Mouse (Mus musculus) intestine, postnatal 0 days (tissue): Measurements from ENCODE around the gene Vps72. TPM values are rescaled to one million over a fixed set of nuclear protein-coding genes. Genes with fewer than 3 reads are reported as not detected.

Experiments used
- ATAC-seq: fragments of 200-750 bp; cut with Nextera tagmentation; 2 replicates; pipeline ENCODE4 v1.8.0; 2017; ENCODE audit warnings: mild to moderate bottlenecking, moderate TSS enrichment, moderate library complexity
- H3K27ac ChIP-seq: fragments of 300-500 bp; sonication (generic); 2 replicates; pipeline ENCODE4 v1.5.1; 2014; ENCODE audit warnings: mild to moderate bottlenecking, low read depth, low read length, moderate library complexity
- H3K27me3 ChIP-seq: fragments of 300-500 bp; sonication (generic); replicated peaks from 2 replicates; pipeline ENCODE4 v1.6.1; 2014; ENCODE audit warnings: low read length, mixed read lengths; ENCODE audit not compliant: control insufficient read depth, insufficient read depth
- H3K36me3 ChIP-seq: fragments of 300-500 bp; sonication (generic); 2 replicates; pipeline ENCODE4 v1.6.1; 2014; ENCODE audit warnings: mild to moderate bottlenecking, moderate library complexity; ENCODE audit not compliant: control insufficient read depth, insufficient read depth
- H3K4me1 ChIP-seq: fragments of 300-500 bp; sonication (generic); replicated peaks from 2 replicates; pipeline ENCODE4 v1.6.1; 2014; ENCODE audit warnings: antibody characterized with exemption, low read length, mixed read lengths; ENCODE audit not compliant: control insufficient read depth, insufficient read depth
- H3K4me2 ChIP-seq: fragments of 300-500 bp; sonication (generic); replicated peaks from 2 replicates; pipeline ENCODE4 v1.6.1; 2014; ENCODE audit warnings: low read depth, mild to moderate bottlenecking, moderate library complexity
- H3K4me3 ChIP-seq: fragments of 300-500 bp; sonication (generic); 2 replicates; pipeline ENCODE4 v1.5.1; 2014; ENCODE audit warnings: low read depth, low read length
- H3K9ac ChIP-seq: fragments of 300-500 bp; sonication (generic); 2 replicates; pipeline ENCODE4 v1.6.1; 2014; ENCODE audit warnings: mild to moderate bottlenecking, low read depth, low read length
- H3K9me3 ChIP-seq: fragments of 300-500 bp; sonication (generic); 2 replicates; pipeline ENCODE4 v1.6.1; 2016; ENCODE audit warnings: mixed run types; ENCODE audit not compliant: control insufficient read depth
- CTCF ChIP-seq: sonication (generic); IDR thresholded peaks from 2 replicates; pipeline ENCODE4 v1.5.1; 2016; ENCODE audit warnings: low read depth, mild to moderate bottlenecking, control low read depth, antibody characterized with exemption, moderate library complexity
- WGBS: fragments of 180-500 bp; shearing (Covaris S2); extraction: QIAGEN DNeasy Blood & Tissue Kit; methylation state at CpG from one replicate; pipeline ENCODE4 v1.1.7; 2014; 5-methylcytosine and 5-hydroxymethylcytosine counted together
- polyA plus RNA-seq: library from polyadenylated mRNA; unstranded; fragments of >200 nt; fragmentation: Nextera tagmentation; extraction: Ambion mirVana; gene quantifications from 2 replicates; pipeline ENCODE4 v1.2.1, GENCODE M21; 2015

Vps72 gene
- polyA plus RNA-seq, 1 experiment from 2014 or later, result 58.5 TPM

GRCm38 (mm10) chr3:95161041-95161551, 50.3 kb downstream of the Vps72 start:
- 4% methylated on average over 30 of the region's 30 CpGs for WGBS
- Histone ChIP-seq H3K27ac (no peak overlapping the region), H3K4me3 (peak overlapping the region; percentile 69), H3K9me3 (no peaks in the 10 kb centered on the region), H3K27me3 (peaks cover 8% of the 10 kb centered on the region; the same call in 1 of the 2 replicates), H3K4me1 (peaks cover 5% of the 10 kb centered on the region; the same call in 1 of the 2 replicates), H3K36me3 (no peaks in the 10 kb centered on the region), H3K4me2 (peak overlapping the region; percentile 97), H3K9ac (peak overlapping the region; percentile 40; the same call in 1 of the 2 replicates)
- ATAC-seq, result no peak
- no peak for TF ChIP-seq CTCF

GRCm38 (mm10) chr3:95161618-95162344, 51.0 kb downstream of the Vps72 start:
- WGBS, result 31% methylated on average over 9 of the region's 9 CpGs
- H3K27ac ChIP-seq, result no peak overlapping the region

GRCm38 (mm10) chr3:95162345-95162628, 51.5 kb downstream of the Vps72 start:
- 57% methylated on average over 2 of the region's 2 CpGs for WGBS
- H3K27ac ChIP-seq, result no peak overlapping the region
- peak overlapping the region; percentile 97; the same call in 1 of the 2 replicates for H3K4me2 ChIP-seq
- H3K4me3 ChIP-seq, result no peak overlapping the region
- H3K9ac ChIP-seq, result no peak overlapping the region
- no peaks in the 10 kb centered on the region; the same call in 1 of the 2 replicates for H3K36me3 ChIP-seq
- H3K9me3 ChIP-seq, result no peaks in the 10 kb centered on the region
- TF ChIP-seq CTCF, result no peak
- H3K27me3 ChIP-seq, result peaks cover 8% of the 10 kb centered on the region; the same call in 1 of the 2 replicates
- H3K4me1 ChIP-seq, result peaks cover 5% of the 10 kb centered on the region; the same call in 1 of the 2 replicates
- no peak for ATAC-seq

More at GRCm38 (mm10) chr3:95161618-95162344, 51.0 kb downstream of the Vps72 start:
- H3K9ac ChIP-seq, result peak overlapping the region; percentile 40; the same call in 1 of the 2 replicates
- no peak for TF ChIP-seq CTCF
- peak overlapping the region; percentile 97 for H3K4me2 ChIP-seq
- peaks cover 5% of the 10 kb centered on the region; the same call in 1 of the 2 replicates for H3K4me1 ChIP-seq
- peaks cover 8% of the 10 kb centered on the region; the same call in 1 of the 2 replicates for H3K27me3 ChIP-seq
- H3K4me3 ChIP-seq, result peak overlapping the region; percentile 69
- H3K36me3 ChIP-seq, result no peaks in the 10 kb centered on the region
- no peaks in the 10 kb centered on the region for H3K9me3 ChIP-seq
- ATAC-seq, result no peak

- peaks cover 5% of the 10 kb centered on the region; the same call in 1 of the 2 replicates for H3K4me1 ChIP-seq
- WGBS, result 63% methylated on average over 11 of the region's 11 CpGs
- no peak overlapping the region for H3K4me3 ChIP-seq
- TF ChIP-seq CTCF, result no peak
- H3K27ac ChIP-seq, result no peak overlapping the region
- H3K27me3 ChIP-seq, result peaks cover 8% of the 10 kb centered on the region; the same call in 1 of the 2 replicates
- no peak for ATAC-seq
- peaks cover 7% of the 10 kb centered on the region; the same call in 1 of the 2 replicates for H3K36me3 ChIP-seq
- no peak overlapping the region for H3K4me2 ChIP-seq
- no peaks in the 10 kb centered on the region for H3K9me3 ChIP-seq
- no peak overlapping the region for H3K9ac ChIP-seq
These were observed 52.8 kb downstream of the Vps72 start for GRCm38 (mm10) chr3:95163419-95164255.

- no peak for TF ChIP-seq CTCF
- peaks cover 8% of the 10 kb centered on the region; the same call in 1 of the 2 replicates for H3K27me3 ChIP-seq
- no peak overlapping the region for H3K9ac ChIP-seq
- H3K27ac ChIP-seq, result no peak overlapping the region
- 87% methylated on average over 5 of the region's 5 CpGs for WGBS
- H3K4me1 ChIP-seq, result peaks cover 5% of the 10 kb centered on the region; the same call in 1 of the 2 replicates
- ATAC-seq, result no peak
- no peak overlapping the region for H3K4me3 ChIP-seq
- no peak overlapping the region for H3K4me2 ChIP-seq
- H3K9me3 ChIP-seq, result no peaks in the 10 kb centered on the region
- H3K36me3 ChIP-seq, result peaks cover 11% of the 10 kb centered on the region; the same call in 1 of the 2 replicates
These were observed 53.4 kb downstream of the Vps72 start for GRCm38 (mm10) chr3:95164256-95164550.

GRCm38 (mm10) chr3:95164840-95165239, 54.0 kb downstream of the Vps72 start:
- Histone ChIP-seq H3K4me1 (peaks cover 5% of the 10 kb centered on the region; the same call in 1 of the 2 replicates), H3K9me3 (no peaks in the 10 kb centered on the region), H3K27ac (no peak overlapping the region), H3K9ac (no peak overlapping the region), H3K27me3 (peaks cover 8% of the 10 kb centered on the region; the same call in 1 of the 2 replicates), H3K36me3 (peaks cover 18% of the 10 kb centered on the region; the same call in 1 of the 2 replicates), H3K4me3 (no peak overlapping the region), H3K4me2 (no peak overlapping the region)
- 64% methylated on average over 5 of the region's 5 CpGs for WGBS
- TF ChIP-seq CTCF, result no peak
- ATAC-seq, result no peak
